ENCODE assay signal across 8 mouse cellular contexts in genomic region chr7:109098145-109099018, GRCm38 (mm10). TPM values are rescaled to one million over a fixed set of nuclear protein-coding genes. Genes with fewer than 3 reads are reported as not detected.
A peak's percentile ranks its signal among the peaks of the same experiment; 100 is the strongest.
DNase-seq lines count a peak whose midpoint lies in the region; ATAC-seq lines count a peak whose summit lies in the region.

No protein-coding gene starts in this region.

- no peaks in the 10 kb centered on the region for H3K36me3 ChIP-seq in forebrain, embryonic 16.5 days (ENCODE audit: control insufficient read depth, insufficient read depth)
- H3K36me3 ChIP-seq in midbrain, embryonic 11.5 days (ENCODE audit: control insufficient read depth, insufficient read depth, low read length): no peaks in the 10 kb centered on the region

- ATAC-seq in forebrain, embryonic 16.5 days: peak; percentile 73
- ATAC-seq in midbrain, embryonic 11.5 days (ENCODE audit: low FRiP score): peak; percentile 74

- no peaks in the 10 kb centered on the region for H3K4me1 ChIP-seq in forebrain, embryonic 16.5 days (replicated peaks; ENCODE audit: control insufficient read depth, insufficient read depth, low read length)
- no peaks in the 10 kb centered on the region for H3K4me1 ChIP-seq in midbrain, embryonic 11.5 days (ENCODE audit: control insufficient read depth, insufficient read depth, low read length)

- no peaks in the 10 kb centered on the region for H3K9me3 ChIP-seq in forebrain, embryonic 16.5 days (ENCODE audit: control insufficient read depth, low read length)
- H3K9me3 ChIP-seq in midbrain, embryonic 11.5 days (ENCODE audit: control insufficient read depth, low read length): no peaks in the 10 kb centered on the region

- no peak overlapping the region for H3K27ac ChIP-seq in forebrain, embryonic 16.5 days (ENCODE audit: low read length)
- no peak overlapping the region for H3K27ac ChIP-seq in midbrain, embryonic 11.5 days (ENCODE audit: low read depth, low read length)

- peaks cover 10% of the 10 kb centered on the region; the same call in 1 of the 2 replicates for H3K27me3 ChIP-seq in forebrain, embryonic 16.5 days (replicated peaks; ENCODE audit: control insufficient read depth, insufficient read depth, low read length)
- H3K27me3 ChIP-seq in midbrain, embryonic 11.5 days (ENCODE audit: control insufficient read depth, insufficient read depth, low read length): no peaks in the 10 kb centered on the region

- 21% methylated on average over 6 of the region's 6 CpGs for WGBS in forebrain, embryonic 16.5 days
- 25% methylated on average over 6 of the region's 6 CpGs for WGBS in midbrain, embryonic 11.5 days

- no peak overlapping the region for H3K9ac ChIP-seq in forebrain, embryonic 16.5 days (replicated peaks; ENCODE audit: low read depth, low read length)
- no peak overlapping the region for H3K9ac ChIP-seq in midbrain, embryonic 11.5 days (ENCODE audit: low read length)

- peak; percentile 18 for DNase-seq in gastrocnemius, postnatal 10 days
- no peak for DNase-seq in gastrocnemius, postnatal 25 days
- peak; percentile 48 for DNase-seq in ES-CJ7 (ENCODE audit: low read depth, low spot score)
- peak; percentile 66 to 71 for DNase-seq in cerebellum, adult 18-20 months
- peak; percentile 46 for DNase-seq in kidney, postnatal 10 days
- DNase-seq in midbrain, embryonic 11.5 days (ENCODE audit: low spot score, missing footprints): peak; percentile 87
- no peak for DNase-seq in thymus, postnatal 25 days

- H3K4me3 ChIP-seq in forebrain, embryonic 16.5 days (replicated peaks; ENCODE audit: low read length): no peak overlapping the region
- no peak overlapping the region for H3K4me3 ChIP-seq in midbrain, embryonic 11.5 days (ENCODE audit: low read depth, low read length)

- no peak overlapping the region for H3K4me2 ChIP-seq in forebrain, embryonic 16.5 days (ENCODE audit: low read length)
- no peak overlapping the region for H3K4me2 ChIP-seq in midbrain, embryonic 11.5 days

RNA-seq across cellular contexts. Expression of gene Ric3, which starts 15.3 kb away (rescaled TPM):
- total RNA-seq in gastrocnemius, postnatal 10 days (2021): 1 to 10 TPM; 1.1 to 1.4 TPM
- total RNA-seq in gastrocnemius, postnatal 25 days (2021): 1 to 10 TPM; 1.6 to 1.7 TPM
- 31.9 and 34.6 TPM in 2 replicates for polyA plus RNA-seq in forebrain, embryonic 16.5 days (2015; fragmentation: Nextera tagmentation; extraction: Ambion mirVana)
- 21.3 and 22.7 TPM in 2 replicates for polyA plus RNA-seq in midbrain, embryonic 11.5 days (2014; fragmentation: Nextera tagmentation; extraction: Ambion mirVana)

Comparison
In these comparisons a context has a peak if more than half of its experiments do, and no peak if none do; other contexts are left out.
1. DNase-seq: peak in gastrocnemius, postnatal 10 days (single experiment), ES-CJ7 (single experiment), cerebellum, adult 18-20 months (2 of 2), kidney, postnatal 10 days (single experiment) and midbrain, embryonic 11.5 days (single experiment); none in gastrocnemius, postnatal 25 days (single experiment) and thymus, postnatal 25 days (single experiment).